Mouse (Mus musculus): Measurements from ENCODE around the gene Krt36.

The Krt36 gene

GRCm38 (mm10) chr11:100105576-100106122 is at the start of gene Krt36:
Gene Krt36, minus strand, starts transcription at chr11:100105626.
- in situ Hi-C loops (cut with MboI, MseI) = no loop called here

- in situ Hi-C loops (cut with MboI, MseI) = no loop called here
These were observed 43.3 kb upstream of the Krt36 start, which contains the start of gene Krt19 for GRCm38 (mm10) chr11:100148615-100149330. Gene Krt19, minus strand, starts transcription at chr11:100148665.

GRCm38 (mm10) chr11:100147566-100148353 is 42.3 kb upstream of the Krt36 start:
- in situ Hi-C loops (cut with MboI, MseI) = no loop called here

GRCm38 (mm10) chr11:100145858-100146560 is 40.6 kb upstream of the Krt36 start:
- in situ Hi-C loops (cut with MboI, MseI) = no loop called here

- in situ Hi-C loops (cut with MboI, MseI) = no loop called here
These were observed 39.7 kb upstream of the Krt36 start for GRCm38 (mm10) chr11:100145104-100145503.

GRCm38 (mm10) chr11:100140966-100141365 is 35.5 kb upstream of the Krt36 start:
- in situ Hi-C loops (cut with MboI, MseI) = no loop called here

- in situ Hi-C loops (cut with MboI, MseI) = no loop called here
These were observed 34.0 kb upstream of the Krt36 start for GRCm38 (mm10) chr11:100139391-100139790.

- in situ Hi-C loops (cut with MboI, MseI) = no loop called here
These were observed 33.4 kb upstream of the Krt36 start for GRCm38 (mm10) chr11:100138809-100139208.

GRCm38 (mm10) chr11:100137693-100138092 is 32.3 kb upstream of the Krt36 start:
- in situ Hi-C loops (cut with MboI, MseI) = no loop called here

- in situ Hi-C loops (cut with MboI, MseI) = no loop called here
These were observed 31.1 kb upstream of the Krt36 start for GRCm38 (mm10) chr11:100136559-100136958.

GRCm38 (mm10) chr11:100135731-100136130 is 30.3 kb upstream of the Krt36 start, which contains the start of gene Krt15:
Gene Krt15, minus strand, starts transcription at chr11:100135928.
- in situ Hi-C loops (cut with MboI, MseI) = no loop called here

- in situ Hi-C loops (cut with MboI, MseI) = no loop called here
These were observed 19.5 kb upstream of the Krt36 start for GRCm38 (mm10) chr11:100124901-100125300.

GRCm38 (mm10) chr11:100121466-100121865 is 16.0 kb upstream of the Krt36 start, which contains the start of gene Krt13:
Gene Krt13, minus strand, starts transcription at chr11:100121566.
- in situ Hi-C loops (cut with MboI, MseI) = no loop called here

GRCm38 (mm10) chr11:100120331-100120730 is 14.9 kb upstream of the Krt36 start:
- in situ Hi-C loops (cut with MboI, MseI) = no loop called here

- in situ Hi-C loops (cut with MboI, MseI) = no loop called here
These were observed 8.3 kb upstream of the Krt36 start for GRCm38 (mm10) chr11:100113742-100114029.

GRCm38 (mm10) chr11:100112935-100113741 is 7.7 kb upstream of the Krt36 start:
- in situ Hi-C loops (cut with MboI, MseI) = no loop called here

- in situ Hi-C loops (cut with MboI, MseI) = no loop called here
These were observed 2.6 kb downstream of the Krt36 start for GRCm38 (mm10) chr11:100102693-100103429.

- in situ Hi-C loops (cut with MboI, MseI) = no loop called here
These were observed 5.0 kb downstream of the Krt36 start for GRCm38 (mm10) chr11:100100391-100100790.

GRCm38 (mm10) chr11:100097819-100098218 is 7.6 kb downstream of the Krt36 start:
- in situ Hi-C loops (cut with MboI, MseI) = no loop called here

- in situ Hi-C loops (cut with MboI, MseI) = no loop called here
These were observed 9.3 kb downstream of the Krt36 start, which contains the start of gene Krt35 for GRCm38 (mm10) chr11:100096141-100096540. Gene Krt35, minus strand, starts transcription at chr11:100096241.

Data from T-helper 17 cell (primary cell).